Mouse (Mus musculus): ENCODE measurements at regions not wholly inside any gene's neighbourhood (a gene's known extent, or its start where the extent isn't known, plus 50 kb on each side); places are given as distances from the start of the nearest gene placed in this dataset.

GRCm38 (mm10) chr13:101490961-101491360 is 277.1 kb downstream of the Pik3r1 start:
- ATAC-seq (ENCODE audit: insufficient read depth): no peak
- no peak for DNase-seq (ENCODE audit: low read depth in 3 of 3, low spot score in 3 of 3)
- H3K4me2 ChIP-seq (ENCODE audit: low read depth): no peak overlapping the region
- H3K9ac ChIP-seq (replicated peaks): no peak overlapping the region
- TF ChIP-seq EP300 (IDR thresholded peaks at IDR 0.05; ENCODE audit: low read depth): no peak
- TF ChIP-seq CTCF (IDR thresholded peaks at IDR 0.05; ENCODE audit: low read depth): no peak
- H3K36me3 ChIP-seq (replicated peaks; ENCODE audit: control insufficient read depth, insufficient read depth, low read depth): no peaks in the 10 kb centered on the region
- H3K27ac ChIP-seq: no peak overlapping the region
- H3K27me3 ChIP-seq (ENCODE audit: control insufficient read depth, insufficient read depth, low read length): no peaks in the 10 kb centered on the region; the same call in 1 of the 2 replicates
- H3K9me3 ChIP-seq (ENCODE audit: control insufficient read depth, low read length): no peaks in the 10 kb centered on the region
- no peaks in the 10 kb centered on the region for H3K4me1 ChIP-seq (replicated peaks; ENCODE audit: control insufficient read depth in 2 of 2, insufficient read depth in 2 of 2, low read length in 1 of 2)
- WGBS (ENCODE audit: insufficient replicate concordance): 77% methylated on average over 5 of the region's 5 CpGs
- H3K4me3 ChIP-seq (ENCODE audit: insufficient read depth in 1 of 2, low read depth in 2 of 2, low read length in 2 of 2): no peak overlapping the region

- no peaks in the 10 kb centered on the region; the same call in 1 of the 2 replicates for H3K27me3 ChIP-seq (ENCODE audit: control insufficient read depth, insufficient read depth, low read length)
- 62% methylated on average over 2 of the region's 2 CpGs for WGBS (ENCODE audit: insufficient replicate concordance)
- H3K36me3 ChIP-seq (replicated peaks; ENCODE audit: control insufficient read depth, insufficient read depth, low read depth): no peaks in the 10 kb centered on the region
- no peaks in the 10 kb centered on the region for H3K9me3 ChIP-seq (ENCODE audit: control insufficient read depth, low read length)
- no peak overlapping the region for H3K27ac ChIP-seq
- no peaks in the 10 kb centered on the region for H3K4me1 ChIP-seq (replicated peaks; ENCODE audit: control insufficient read depth in 2 of 2, insufficient read depth in 2 of 2, low read length in 1 of 2)
- no peak for DNase-seq (ENCODE audit: low read depth in 3 of 3, low spot score in 3 of 3)
- no peak for TF ChIP-seq CTCF (IDR thresholded peaks at IDR 0.05; ENCODE audit: low read depth)
- no peak for TF ChIP-seq EP300 (IDR thresholded peaks at IDR 0.05; ENCODE audit: low read depth)
- no peak for ATAC-seq (ENCODE audit: insufficient read depth)
- no peak overlapping the region for H3K9ac ChIP-seq (replicated peaks)
- H3K4me2 ChIP-seq (ENCODE audit: low read depth): no peak overlapping the region
- H3K4me3 ChIP-seq (ENCODE audit: insufficient read depth in 1 of 2, low read depth in 2 of 2, low read length in 2 of 2): no peak overlapping the region
These were observed 280.4 kb downstream of the Pik3r1 start for GRCm38 (mm10) chr13:101487621-101488020.

- no peak for TF ChIP-seq CTCF (IDR thresholded peaks at IDR 0.05; ENCODE audit: low read depth)
- TF ChIP-seq EP300 (IDR thresholded peaks at IDR 0.05; ENCODE audit: low read depth): no peak
- Histone ChIP-seq H3K27ac (no peak overlapping the region), H3K4me1 (replicated peaks; ENCODE audit: control insufficient read depth in 2 of 2, insufficient read depth in 2 of 2, low read length in 1 of 2) (0 out of 4 replicates have a peak, but pooled peaks cover 0 to 2% of the 10 kb centered on the region in 2 experiments), H3K9ac (replicated peaks) (no peak overlapping the region), H3K36me3 (replicated peaks; ENCODE audit: control insufficient read depth, insufficient read depth, low read depth) (no peaks in the 10 kb centered on the region), H3K4me2 (ENCODE audit: low read depth) (no peak overlapping the region), H3K9me3 (ENCODE audit: control insufficient read depth, low read length) (no peaks in the 10 kb centered on the region), H3K4me3 (ENCODE audit: insufficient read depth in 1 of 2, low read depth in 2 of 2, low read length in 2 of 2) (no peak overlapping the region), H3K27me3 (ENCODE audit: control insufficient read depth, insufficient read depth, low read length) (no peaks in the 10 kb centered on the region)
- DNase-seq (ENCODE audit: low read depth in 3 of 3, low spot score in 3 of 3) (no peak), ATAC-seq (ENCODE audit: insufficient read depth) (no peak)
- WGBS (ENCODE audit: insufficient replicate concordance): 75% methylated on average over 7 of the region's 7 CpGs
These were observed 282.2 kb downstream of the Pik3r1 start for GRCm38 (mm10) chr13:101485823-101486222.

- Histone ChIP-seq H3K9ac (replicated peaks) (no peak overlapping the region), H3K36me3 (replicated peaks; ENCODE audit: control insufficient read depth, insufficient read depth, low read depth) (no peaks in the 10 kb centered on the region), H3K4me3 (ENCODE audit: insufficient read depth in 1 of 2, low read depth in 2 of 2, low read length in 2 of 2) (no peak overlapping the region), H3K27ac (no peak overlapping the region), H3K4me2 (ENCODE audit: low read depth) (no peak overlapping the region), H3K27me3 (ENCODE audit: control insufficient read depth, insufficient read depth, low read length) (no peaks in the 10 kb centered on the region), H3K9me3 (ENCODE audit: control insufficient read depth, low read length) (no peaks in the 10 kb centered on the region), H3K4me1 (replicated peaks; ENCODE audit: control insufficient read depth in 2 of 2, insufficient read depth in 2 of 2, low read length in 1 of 2) (0 out of 4 replicates have a peak, but pooled peaks cover 0 to 2% of the 10 kb centered on the region in 2 experiments)
- DNase-seq (ENCODE audit: low read depth in 3 of 3, low spot score in 3 of 3) (no peak), ATAC-seq (ENCODE audit: insufficient read depth) (no peak)
- TF ChIP-seq CTCF (IDR thresholded peaks at IDR 0.05; ENCODE audit: low read depth) (no peak), EP300 (IDR thresholded peaks at IDR 0.05; ENCODE audit: low read depth) (no peak)
- 58% methylated on average over 3 of the region's 3 CpGs for WGBS (ENCODE audit: insufficient replicate concordance)
These were observed 284.2 kb downstream of the Pik3r1 start for GRCm38 (mm10) chr13:101483816-101484215.

DNA sequence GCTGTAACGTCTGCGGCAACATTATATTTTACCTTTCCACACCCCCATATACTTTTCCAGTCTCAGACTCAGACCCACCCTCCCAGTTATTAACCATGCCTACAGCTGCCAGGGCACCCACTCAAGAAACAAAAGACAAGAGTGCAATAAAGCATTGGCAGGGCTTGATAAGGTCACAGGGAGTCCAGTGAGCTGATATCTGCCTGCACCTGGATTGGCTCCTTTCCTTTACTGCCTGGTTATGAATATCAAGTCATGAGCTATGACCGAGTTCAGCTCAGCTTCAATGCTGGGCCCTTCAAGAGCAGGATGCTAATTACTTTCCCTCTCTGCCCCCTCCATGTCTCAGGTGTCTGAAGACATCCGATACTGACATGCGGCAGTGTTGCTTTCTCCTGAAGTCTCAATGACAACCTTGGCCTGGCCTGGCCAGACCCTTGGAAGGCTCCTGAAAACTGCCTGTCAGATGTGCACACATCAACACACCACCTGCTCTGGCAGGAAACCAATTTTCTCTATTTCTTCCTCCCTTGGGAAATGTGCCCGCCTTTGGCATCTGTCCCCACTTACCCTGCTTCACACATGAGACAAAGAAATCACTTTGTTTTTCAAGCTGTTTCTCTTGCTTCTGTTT is 286.3 kb downstream of the Pik3r1 start:
- H3K4me2 ChIP-seq (ENCODE audit: low read depth): no peak overlapping the region
- WGBS (ENCODE audit: insufficient replicate concordance): 71% methylated on average over 6 of the region's 6 CpGs
- no peaks in the 10 kb centered on the region for H3K27me3 ChIP-seq (ENCODE audit: control insufficient read depth, insufficient read depth, low read length)
- H3K36me3 ChIP-seq (replicated peaks; ENCODE audit: control insufficient read depth, insufficient read depth, low read depth): no peaks in the 10 kb centered on the region
- H3K4me1 ChIP-seq (replicated peaks; ENCODE audit: control insufficient read depth in 2 of 2, insufficient read depth in 2 of 2, low read length in 1 of 2): 0 out of 4 replicates have a peak, but pooled peaks cover 0 to 2% of the 10 kb centered on the region in 2 experiments
- no peak overlapping the region for H3K4me3 ChIP-seq (ENCODE audit: insufficient read depth in 1 of 2, low read depth in 2 of 2, low read length in 2 of 2)
- DNase-seq (ENCODE audit: low read depth in 3 of 3, low spot score in 3 of 3) (no peak), ATAC-seq (ENCODE audit: insufficient read depth) (no peak)
- no peaks in the 10 kb centered on the region for H3K9me3 ChIP-seq (ENCODE audit: control insufficient read depth, low read length)
- no peak overlapping the region for H3K27ac ChIP-seq
- TF ChIP-seq CTCF (IDR thresholded peaks at IDR 0.05; ENCODE audit: low read depth) (no peak), EP300 (IDR thresholded peaks at IDR 0.05; ENCODE audit: low read depth) (no peak)
- H3K9ac ChIP-seq (replicated peaks): no peak overlapping the region

Measured in liver, embryonic 14.5 days (tissue).